Mouse (Mus musculus): ENCODE data around the gene Ren1.

The Ren1 gene

DNA sequence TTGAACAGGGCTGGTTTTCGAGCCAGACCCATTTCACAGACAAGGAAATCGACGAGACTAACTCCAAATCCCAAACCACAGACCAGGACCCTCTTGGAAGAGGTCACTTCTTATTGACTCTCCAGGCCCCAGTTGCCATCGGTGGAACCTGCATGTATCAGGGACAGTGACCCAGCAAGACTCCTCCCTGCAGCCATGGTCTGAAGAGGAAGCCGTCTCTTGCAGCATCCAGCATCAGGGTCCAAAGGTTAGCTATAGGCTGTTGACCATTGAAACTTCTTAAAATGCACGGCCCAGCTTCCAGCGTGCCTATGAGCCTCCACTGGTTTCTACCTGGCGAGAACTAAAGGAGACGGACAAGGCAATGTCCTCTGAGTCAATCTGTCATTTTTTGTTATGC lies 59.5 kb downstream of the Ren1 start:
- DNase-seq (ENCODE audit: low read depth), result no peak

Measured in fibroblast of lung, adult 2 months (primary cell).